Mouse (Mus musculus): ENCODE measurements at regions not wholly inside any gene's neighbourhood (a gene's known extent, or its start where the extent isn't known, plus 50 kb on each side); places are given as distances from the start of the nearest gene placed in this dataset.

GRCm38 (mm10) chrX:14960294-14960693, 749.3 kb downstream of the H2al1n start:
- no peak overlapping the region for H3K9ac ChIP-seq (replicated peaks; ENCODE audit: low read depth, low read length)
- no peaks in the 10 kb centered on the region for H3K9me3 ChIP-seq (replicated peaks; ENCODE audit: control insufficient read depth, low read length)
- no peaks in the 10 kb centered on the region for H3K36me3 ChIP-seq (replicated peaks; ENCODE audit: control insufficient read depth, insufficient read depth, low read length)
- no peak for TF ChIP-seq CTCF (IDR thresholded peaks at IDR 0.05; ENCODE audit: low read depth)
- no peak for TF ChIP-seq EP300 (IDR thresholded peaks at IDR 0.05; ENCODE audit: low read depth)
- H3K27ac ChIP-seq (ENCODE audit: low read depth), result no peak overlapping the region
- no peak overlapping the region for H3K4me3 ChIP-seq (ENCODE audit: low read depth, low read length)
- H3K27me3 ChIP-seq (ENCODE audit: control insufficient read depth, insufficient read depth, low read length), result no peaks in the 10 kb centered on the region
- H3K4me2 ChIP-seq (ENCODE audit: low read depth, low read length), result no peak overlapping the region
- DNase-seq (ENCODE audit: low spot score), result no peak
- WGBS, result 76% methylated on average over 2 of the region's 2 CpGs
- no peak for ATAC-seq (ENCODE audit: insufficient read depth, low read depth)
- H3K4me1 ChIP-seq (ENCODE audit: control insufficient read depth, insufficient read depth), result no peaks in the 10 kb centered on the region

- no peaks in the 10 kb centered on the region for H3K27me3 ChIP-seq (ENCODE audit: control insufficient read depth, insufficient read depth, low read length)
- DNase-seq (ENCODE audit: low spot score), result peak; percentile 13
- H3K9me3 ChIP-seq (replicated peaks; ENCODE audit: control insufficient read depth, low read length), result no peaks in the 10 kb centered on the region
- TF ChIP-seq EP300 (IDR thresholded peaks at IDR 0.05; ENCODE audit: low read depth) (no peak), CTCF (IDR thresholded peaks at IDR 0.05; ENCODE audit: low read depth) (no peak)
- no peak for ATAC-seq (ENCODE audit: insufficient read depth, low read depth)
- no peaks in the 10 kb centered on the region for H3K4me1 ChIP-seq (ENCODE audit: control insufficient read depth, insufficient read depth)
- 42% methylated on average over 2 of the region's 2 CpGs for WGBS
- H3K36me3 ChIP-seq (replicated peaks; ENCODE audit: control insufficient read depth, insufficient read depth, low read length), result no peaks in the 10 kb centered on the region
- no peak overlapping the region for H3K4me2 ChIP-seq (ENCODE audit: low read depth, low read length)
- no peak overlapping the region for H3K27ac ChIP-seq (ENCODE audit: low read depth)
- no peak overlapping the region for H3K9ac ChIP-seq (replicated peaks; ENCODE audit: low read depth, low read length)
- H3K4me3 ChIP-seq (ENCODE audit: low read depth, low read length), result no peak overlapping the region
Measured at GRCm38 (mm10) chrX:15007023-15007422, 796.1 kb downstream of the H2al1n start.
